Mouse (Mus musculus): Measurements from ENCODE around the gene Csrnp3. TPM values are rescaled to one million over a fixed set of nuclear protein-coding genes. Genes with fewer than 3 reads are reported as not detected.
A peak's percentile ranks its signal among the peaks of the same experiment; 100 is the strongest.

Gene Csrnp3
- polyA plus RNA-seq, 1 experiment, result 1.1 TPM

DNA sequence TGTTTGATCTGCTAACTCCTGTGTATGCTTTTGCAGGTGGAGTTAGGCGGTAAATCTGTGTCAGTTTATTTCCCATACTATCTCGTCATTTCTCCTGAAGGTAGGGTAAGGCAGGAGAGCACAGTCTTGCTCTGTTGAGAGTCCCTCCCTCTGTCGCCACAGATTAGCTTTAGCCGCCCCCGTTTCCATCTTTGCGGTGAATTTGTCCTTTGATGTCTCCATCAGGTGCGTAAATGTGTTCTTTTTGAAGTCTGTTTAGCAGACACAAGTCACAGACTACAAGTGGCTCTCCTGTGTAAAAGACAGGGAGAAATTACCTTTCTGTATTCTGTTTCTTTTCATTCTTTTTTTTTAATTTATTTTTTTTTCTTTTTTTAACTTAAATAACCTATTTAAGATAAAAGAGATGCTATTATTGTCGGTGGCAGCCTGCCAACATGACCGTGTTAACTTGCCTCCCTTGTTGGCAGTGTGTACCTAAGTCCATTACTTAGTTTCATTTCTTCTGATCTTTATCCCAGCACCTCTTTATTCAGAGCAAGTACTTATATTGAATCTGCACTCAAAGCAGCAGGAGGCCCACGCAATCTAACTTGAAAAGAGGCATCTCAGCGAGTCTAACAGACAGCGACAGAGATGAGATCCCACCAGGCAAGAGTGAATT, 25.5 kb downstream of the Csrnp3 start:
- no peaks in the 10 kb centered on the region for H3K27me3 ChIP-seq (replicated peaks; ENCODE audit: control insufficient read depth, insufficient read depth, low read length)
- WGBS, result 62% methylated on average over 12 of the region's 12 CpGs

DNA sequence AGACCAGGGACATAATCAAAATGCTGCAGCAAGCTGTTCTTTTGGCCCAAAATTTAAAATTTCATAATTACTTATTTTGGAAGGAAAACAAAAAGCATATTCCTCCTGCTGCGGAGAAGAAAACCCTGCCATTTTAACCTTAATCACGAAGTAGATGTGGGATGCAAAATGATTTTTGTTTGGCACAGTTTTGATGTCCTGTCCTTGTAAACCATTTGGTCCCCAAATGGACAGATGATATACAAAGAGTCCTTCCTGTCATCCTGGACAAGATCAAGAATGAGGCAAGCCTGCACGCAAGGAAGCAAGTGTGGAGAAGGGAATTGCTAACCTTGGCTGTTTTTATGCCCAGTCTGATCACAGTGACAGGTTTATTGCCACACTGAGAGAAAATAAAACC, 46.0 kb downstream of the Csrnp3 start:
- TF ChIP-seq CTCF (conservative IDR thresholded peaks at IDR 0.05; ENCODE audit: insufficient read depth, insufficient read length, low read depth, low read length), result no peak
- no peak for TF ChIP-seq POLR2A (IDR thresholded peaks at IDR 0.05; ENCODE audit: low read depth, low read length)
- Histone ChIP-seq H3K27ac (ENCODE audit: insufficient read depth, low read depth, low read length) (no peak overlapping the region), H3K27me3 (replicated peaks; ENCODE audit: control insufficient read depth, insufficient read depth, low read length) (no peaks in the 10 kb centered on the region; the same call in 1 of the 2 replicates), H3K36me3 (ENCODE audit: control insufficient read depth, insufficient read depth, low read length) (no peaks in the 10 kb centered on the region), H3K4me3 (ENCODE audit: insufficient read depth, low read depth, low read length) (no peak overlapping the region), H3K4me1 (ENCODE audit: control insufficient read depth, insufficient read depth, low read length) (no peaks in the 10 kb centered on the region)
- DNase-seq, result no peak
- 74% methylated on average over 3 of the region's 3 CpGs for WGBS

More for the DNA sequence above, 25.5 kb downstream of the Csrnp3 start:
- Histone ChIP-seq H3K4me3 (ENCODE audit: insufficient read depth, low read depth, low read length) (no peak overlapping the region), H3K27ac (ENCODE audit: insufficient read depth, low read depth, low read length) (no peak overlapping the region), H3K36me3 (ENCODE audit: control insufficient read depth, insufficient read depth, low read length) (no peaks in the 10 kb centered on the region), H3K4me1 (ENCODE audit: control insufficient read depth, insufficient read depth, low read length) (no peaks in the 10 kb centered on the region)
- no peak for DNase-seq
- TF ChIP-seq CTCF (conservative IDR thresholded peaks at IDR 0.05; ENCODE audit: insufficient read depth, insufficient read length, low read depth, low read length) (no peak), POLR2A (IDR thresholded peaks at IDR 0.05; ENCODE audit: low read depth, low read length) (no peak)

DNA sequence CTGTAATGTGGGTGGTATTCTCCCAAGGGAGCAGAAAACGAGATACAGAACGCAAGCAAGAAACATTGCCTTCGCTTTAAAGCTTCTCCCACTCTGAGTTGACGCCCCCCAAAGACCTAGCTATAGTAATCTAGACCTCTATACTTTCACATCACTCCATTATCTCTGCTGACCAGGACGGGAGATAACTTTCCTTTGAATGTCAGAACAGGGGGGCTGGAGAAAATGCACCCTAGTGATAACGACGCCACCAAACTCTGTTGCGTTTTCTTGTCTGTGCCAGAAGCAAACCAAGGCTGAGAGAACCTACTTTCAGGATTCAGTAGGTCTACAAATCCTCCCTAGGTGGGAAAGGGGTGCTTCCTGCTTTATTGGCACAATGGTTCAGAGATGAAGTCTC, 47.7 kb downstream of the Csrnp3 start:
- H3K36me3 ChIP-seq (ENCODE audit: control insufficient read depth, insufficient read depth, low read length), result no peaks in the 10 kb centered on the region
- TF ChIP-seq CTCF (conservative IDR thresholded peaks at IDR 0.05; ENCODE audit: insufficient read depth, insufficient read length, low read depth, low read length), result no peak
- TF ChIP-seq POLR2A (IDR thresholded peaks at IDR 0.05; ENCODE audit: low read depth, low read length), result no peak
- H3K4me3 ChIP-seq (ENCODE audit: insufficient read depth, low read depth, low read length), result no peak overlapping the region
- no peaks in the 10 kb centered on the region for H3K27me3 ChIP-seq (replicated peaks; ENCODE audit: control insufficient read depth, insufficient read depth, low read length)
- no peaks in the 10 kb centered on the region for H3K4me1 ChIP-seq (ENCODE audit: control insufficient read depth, insufficient read depth, low read length)
- H3K27ac ChIP-seq (ENCODE audit: insufficient read depth, low read depth, low read length), result no peak overlapping the region
- no peak for DNase-seq
- 92% methylated on average over 8 of the region's 8 CpGs for WGBS

DNA sequence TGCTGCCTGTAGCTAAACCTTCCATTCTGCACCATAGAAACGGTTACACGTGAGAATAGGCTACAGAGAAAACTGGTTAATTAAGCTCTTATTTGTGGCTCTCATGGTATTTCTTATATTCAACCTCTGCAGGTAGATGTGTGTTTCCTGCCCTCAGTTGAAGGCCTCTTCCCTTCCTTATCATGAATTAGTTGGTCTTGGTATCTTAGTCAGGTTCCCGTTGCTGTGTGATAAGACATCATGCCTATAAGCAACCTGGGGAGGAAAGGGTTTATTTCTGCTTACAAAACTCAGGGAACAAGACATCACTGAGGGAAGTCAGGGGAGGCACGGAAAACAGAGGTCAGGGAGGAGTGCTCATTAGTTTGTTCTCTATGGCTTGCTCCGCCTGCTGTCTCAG, 48.7 kb downstream of the Csrnp3 start:
- Histone ChIP-seq H3K4me1 (ENCODE audit: control insufficient read depth, insufficient read depth, low read length) (no peaks in the 10 kb centered on the region), H3K4me3 (ENCODE audit: insufficient read depth, low read depth, low read length) (no peak overlapping the region), H3K27ac (ENCODE audit: insufficient read depth, low read depth, low read length) (no peak overlapping the region), H3K27me3 (replicated peaks; ENCODE audit: control insufficient read depth, insufficient read depth, low read length) (no peaks in the 10 kb centered on the region), H3K36me3 (ENCODE audit: control insufficient read depth, insufficient read depth, low read length) (no peaks in the 10 kb centered on the region)
- DNase-seq, result no peak
- TF ChIP-seq POLR2A (IDR thresholded peaks at IDR 0.05; ENCODE audit: low read depth, low read length) (no peak), CTCF (conservative IDR thresholded peaks at IDR 0.05; ENCODE audit: insufficient read depth, insufficient read length, low read depth, low read length) (no peak)
- WGBS, result 81% methylated on average over 5 of the region's 5 CpGs

DNA sequence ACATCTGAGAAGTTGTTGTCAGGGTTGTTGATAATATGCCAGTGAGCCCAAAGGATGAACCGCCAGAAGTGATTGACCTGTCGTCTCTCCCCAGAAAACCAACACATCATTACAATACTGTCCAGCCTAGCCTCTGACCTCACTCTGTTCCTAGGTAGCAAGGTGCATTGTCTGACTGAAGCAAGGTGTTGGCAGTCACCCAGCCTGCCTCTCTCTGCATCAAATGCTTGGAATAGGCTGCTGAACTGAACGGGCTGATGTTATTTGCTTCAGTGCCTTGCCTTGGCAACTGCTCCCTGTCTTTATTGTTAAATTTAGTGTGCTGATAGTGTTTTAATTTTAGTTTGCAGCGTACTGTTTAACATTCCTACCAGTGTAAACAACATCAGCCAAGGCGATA, 51.0 kb downstream of the Csrnp3 start:
- H3K36me3 ChIP-seq (ENCODE audit: control insufficient read depth, insufficient read depth, low read length), result no peaks in the 10 kb centered on the region
- no peaks in the 10 kb centered on the region for H3K4me1 ChIP-seq (ENCODE audit: control insufficient read depth, insufficient read depth, low read length)
- peak; percentile 55 for DNase-seq
- H3K4me3 ChIP-seq (ENCODE audit: insufficient read depth, low read depth, low read length), result no peak overlapping the region
- H3K27ac ChIP-seq (ENCODE audit: insufficient read depth, low read depth, low read length), result no peak overlapping the region
- no peak for TF ChIP-seq CTCF (conservative IDR thresholded peaks at IDR 0.05; ENCODE audit: insufficient read depth, insufficient read length, low read depth, low read length)
- no peak for TF ChIP-seq POLR2A (IDR thresholded peaks at IDR 0.05; ENCODE audit: low read depth, low read length)
- WGBS, result 28% methylated on average over 5 of the region's 5 CpGs
- no peaks in the 10 kb centered on the region for H3K27me3 ChIP-seq (replicated peaks; ENCODE audit: control insufficient read depth, insufficient read depth, low read length)

DNA sequence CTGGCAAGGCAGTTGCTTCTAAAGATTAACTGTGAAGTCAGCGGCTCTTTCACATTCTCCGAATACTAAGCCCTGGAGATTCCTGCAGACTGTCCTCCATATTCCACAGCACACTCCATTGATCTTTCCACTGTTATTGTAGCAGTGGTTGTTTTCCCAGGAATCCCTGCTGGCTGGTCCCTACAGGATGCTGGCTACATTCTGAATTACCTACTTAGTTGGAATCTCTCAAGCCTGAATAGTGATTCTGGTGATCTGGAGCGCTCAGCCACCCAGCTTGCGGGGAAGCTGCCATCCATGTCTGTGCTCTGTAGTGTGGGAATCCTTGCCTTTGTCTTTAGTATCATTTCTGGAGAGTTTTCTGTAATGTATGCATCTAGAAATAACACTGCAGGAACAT, 51.5 kb downstream of the Csrnp3 start:
- H3K4me3 ChIP-seq (ENCODE audit: insufficient read depth, low read depth, low read length), result no peak overlapping the region
- H3K36me3 ChIP-seq (ENCODE audit: control insufficient read depth, insufficient read depth, low read length), result no peaks in the 10 kb centered on the region
- no peaks in the 10 kb centered on the region for H3K27me3 ChIP-seq (replicated peaks; ENCODE audit: control insufficient read depth, insufficient read depth, low read length)
- DNase-seq, result peak; percentile 6
- 44% methylated on average over 4 of the region's 4 CpGs for WGBS
- TF ChIP-seq POLR2A (IDR thresholded peaks at IDR 0.05; ENCODE audit: low read depth, low read length), result no peak
- TF ChIP-seq CTCF (conservative IDR thresholded peaks at IDR 0.05; ENCODE audit: insufficient read depth, insufficient read length, low read depth, low read length), result no peak
- H3K4me1 ChIP-seq (ENCODE audit: control insufficient read depth, insufficient read depth, low read length), result no peaks in the 10 kb centered on the region
- no peak overlapping the region for H3K27ac ChIP-seq (ENCODE audit: insufficient read depth, low read depth, low read length)

DNA sequence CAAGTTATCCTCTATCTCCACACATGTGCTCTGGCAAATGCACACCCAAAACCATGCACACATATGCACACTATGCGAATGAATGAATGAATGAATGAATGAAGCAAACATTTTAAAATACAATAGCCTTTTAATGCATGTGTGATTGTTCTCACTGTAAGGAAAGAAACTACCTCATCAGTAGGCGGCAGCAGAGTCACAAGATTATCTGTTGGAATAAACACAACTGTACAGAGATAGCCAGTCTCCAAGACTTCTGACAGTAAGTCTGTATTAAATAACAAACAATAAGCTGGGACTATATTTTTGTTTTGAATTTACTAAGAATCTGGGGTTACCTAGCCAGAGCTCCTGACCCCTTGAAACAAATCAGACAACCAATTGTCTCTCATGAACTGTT, 53.9 kb downstream of the Csrnp3 start:
- Histone ChIP-seq H3K27ac (ENCODE audit: insufficient read depth, low read depth, low read length) (no peak overlapping the region), H3K36me3 (ENCODE audit: control insufficient read depth, insufficient read depth, low read length) (no peaks in the 10 kb centered on the region), H3K4me3 (ENCODE audit: insufficient read depth, low read depth, low read length) (no peak overlapping the region), H3K4me1 (ENCODE audit: control insufficient read depth, insufficient read depth, low read length) (no peaks in the 10 kb centered on the region), H3K27me3 (replicated peaks; ENCODE audit: control insufficient read depth, insufficient read depth, low read length) (no peaks in the 10 kb centered on the region)
- TF ChIP-seq CTCF (conservative IDR thresholded peaks at IDR 0.05; ENCODE audit: insufficient read depth, insufficient read length, low read depth, low read length), result no peak
- peak; percentile 14 for DNase-seq
- 90% methylated on average over 2 of the region's 2 CpGs for WGBS
